In genomic region chr7:45102940-45103585, GRCm38 (mm10) we compare ENCODE assay signal across 9 mouse cellular contexts. TPM values are rescaled to one million over a fixed set of nuclear protein-coding genes. Genes with fewer than 3 reads are reported as not detected.
DNase-seq lines count a peak whose midpoint lies in the region; ATAC-seq and TF ChIP-seq lines count a peak whose summit lies in the region.
"Had no signal": no experiment of that assay in that cellular context is flagged by ENCODE, and none has a peak within 500 bp of the region (broad histone marks: within the 10 kb centered on the region; RNA-seq: fewer than 3 reads in every experiment).

No protein-coding gene starts in this region.

- H3K4me2 ChIP-seq in embryonic facial prominence, embryonic 15.5 days (replicated peaks) = peak overlapping the region; percentile 64

- ATAC-seq in embryonic facial prominence, embryonic 15.5 days (ENCODE audit: insufficient number of reproducible peaks, low FRiP score, low TSS enrichment, low read depth) = no peak

- H3K4me3 ChIP-seq in heart, adult 2 months = peak overlapping the region; percentile 54
- peak overlapping the region; percentile 45 for H3K4me3 ChIP-seq in embryonic facial prominence, embryonic 15.5 days (replicated peaks)

- peak overlapping the region; percentile 78 for H3K9ac ChIP-seq in heart, adult 2 months (ENCODE audit: low read depth, low read length)
- H3K9ac ChIP-seq in embryonic facial prominence, embryonic 15.5 days = peak overlapping the region; percentile 60

- H3K27ac ChIP-seq in heart, adult 2 months = peak overlapping the region; percentile 95
- peak overlapping the region; percentile 96 for H3K27ac ChIP-seq in embryonic facial prominence, embryonic 15.5 days (replicated peaks)

- WGBS in heart, adult 2 months = 31% methylated on average over 9 of the region's 9 CpGs
- WGBS in embryonic facial prominence, embryonic 15.5 days = 41% methylated on average over 9 of the region's 9 CpGs

- intact Hi-C loops in heart, adult 2 months (cut with DNase I) = loop anchor here (2.0 kb wide), 2 partner anchors 18 to 20 kb away; no protein-coding TSS in a partner anchor

- no peaks in the 10 kb centered on the region for H3K27me3 ChIP-seq in heart, adult 2 months (ENCODE audit: control insufficient read depth, insufficient read depth, low read length)
- H3K27me3 ChIP-seq in embryonic facial prominence, embryonic 15.5 days = no peaks in the 10 kb centered on the region

- 0 out of 2 replicates have a peak, but pooled peaks have one; percentile 3 for TF ChIP-seq CTCF in heart, adult 2 months (IDR thresholded peaks at IDR 0.05)

- H3K79me2 ChIP-seq in heart, adult 2 months (replicated peaks; ENCODE audit: control insufficient read depth, insufficient read depth, low read length) = peaks cover 2% of the 10 kb centered on the region

- 0 out of 2 replicates have a peak, but pooled peaks cover 4% of the 10 kb centered on the region for H3K36me3 ChIP-seq in heart, adult 2 months (ENCODE audit: control insufficient read depth, insufficient read depth, low read length)
- H3K36me3 ChIP-seq in embryonic facial prominence, embryonic 15.5 days = peaks cover 6% of the 10 kb centered on the region; the same call in 1 of the 2 replicates
- H3K36me3 ChIP-seq: G1E had no signal

- H3K9me3 ChIP-seq in embryonic facial prominence, embryonic 15.5 days (replicated peaks) = no peaks in the 10 kb centered on the region
- H3K9me3 ChIP-seq: G1E had no signal

- peaks cover 16% of the 10 kb centered on the region for H3K4me1 ChIP-seq in heart, adult 2 months (ENCODE audit: control insufficient read depth, insufficient read depth, low read length)
- peaks cover 26% of the 10 kb centered on the region for H3K4me1 ChIP-seq in embryonic facial prominence, embryonic 15.5 days

- TF ChIP-seq EP300 in heart, adult 2 months (IDR thresholded peaks at IDR 0.05; ENCODE audit: insufficient read depth, low read depth, low read length) = 0 out of 2 replicates have a peak, but pooled peaks have one; percentile 2

- peak; percentile 57 to 64 for DNase-seq in heart, adult 2 months
- no peak for DNase-seq in heart, postnatal 4 days
- peak; percentile 74 for DNase-seq in kidney, adult 9 months
- peak; percentile 50 for DNase-seq in lung, postnatal 36 days
- DNase-seq in spleen, postnatal 14 days (ENCODE audit: low spot score in 2 of 2) = no peak
- no peak for DNase-seq in urinary bladder, adult 18-20 months (ENCODE audit: low spot score in 2 of 2)
- DNase-seq in cerebellum, adult 8-10 months = no peak

- TF ChIP-seq POLR2A in heart, adult 2 months (IDR thresholded peaks at IDR 0.05; ENCODE audit: insufficient read depth, low read depth, low read length) = peak; percentile 38; the same call in 1 of the 2 replicates

RNA-seq across cellular contexts. Expression of gene Fcgrt, which starts 0.6 kb away (rescaled TPM):
- 10 to 100 TPM; 60.3 to 67.5 TPM for total RNA-seq in heart, adult 2 months (2021)
- polyA plus RNA-seq in heart, adult 2 months (2012; rRNA removed) = 82.8 and 100 TPM in 2 replicates
- total RNA-seq in heart, postnatal 4 days (2021) = 10 to 100 TPM; 35.3 to 41.1 TPM
- 126 and 135 TPM in 2 replicates for polyA plus RNA-seq in embryonic facial prominence, embryonic 15.5 days (2015; fragmentation: Nextera tagmentation; extraction: Ambion mirVana)
- total RNA-seq: G1E had no signal
- polyA plus RNA-seq: G1E had no signal

RNA-seq across cellular contexts. Expression of gene Rcn3, which starts 11.0 kb away (rescaled TPM):
- total RNA-seq in heart, adult 2 months (2021) = 10 to 100 TPM; 24.6 to 27.9 TPM
- 52.2 and 64.5 TPM in 2 replicates for polyA plus RNA-seq in heart, adult 2 months (2012; rRNA removed)
- total RNA-seq in heart, postnatal 4 days (2021) = 10 to 100 TPM; 88.0 to 90.9 TPM
- polyA plus RNA-seq in embryonic facial prominence, embryonic 15.5 days (2015; fragmentation: Nextera tagmentation; extraction: Ambion mirVana) = 520 and 531 TPM in 2 replicates
- total RNA-seq: G1E had no signal

RNA-seq across cellular contexts. Expression of gene Rps11, which starts 21.2 kb away (rescaled TPM):
- 100 to 1,000 TPM; 534 to 613 TPM for total RNA-seq in heart, adult 2 months (2021)
- polyA plus RNA-seq in heart, adult 2 months (2012; rRNA removed) = 186 and 258 TPM in 2 replicates
- 100 to 1,000 TPM; 846 to 864 TPM for total RNA-seq in heart, postnatal 4 days (2021)
- 1,509 and 1,523 TPM in 2 replicates for polyA plus RNA-seq in embryonic facial prominence, embryonic 15.5 days (2015; fragmentation: Nextera tagmentation; extraction: Ambion mirVana)

RNA-seq across cellular contexts. Expression of gene Rpl13a, which starts 25.5 kb away (rescaled TPM):
- total RNA-seq in heart, adult 2 months (2021) = 100 to 1,000 TPM; 561 to 659 TPM
- polyA plus RNA-seq in heart, adult 2 months (2012; rRNA removed) = 915 and 1,061 TPM in 2 replicates
- 1,000 to 10,000 TPM; 1,039 to 1,207 TPM for total RNA-seq in heart, postnatal 4 days (2021)
- polyA plus RNA-seq in embryonic facial prominence, embryonic 15.5 days (2015; fragmentation: Nextera tagmentation; extraction: Ambion mirVana) = 1,369 and 1,440 TPM in 2 replicates

RNA-seq across cellular contexts. Expression of gene Gm45713, which starts 33.0 kb away (rescaled TPM):
- total RNA-seq in heart, adult 2 months (2021) = under 1 TPM in 1 of 2 experiments, not detected in 1; 0.80 TPM
- polyA plus RNA-seq in heart, adult 2 months (2012; rRNA removed) = 4.5 and 4.6 TPM in 2 replicates
- total RNA-seq in heart, postnatal 4 days (2021) = not detected
- 0.12 and 0.37 TPM in 2 replicates for polyA plus RNA-seq in embryonic facial prominence, embryonic 15.5 days (2015; fragmentation: Nextera tagmentation; extraction: Ambion mirVana)

Comparison
In these comparisons a context has a peak if more than half of its experiments do, and no peak if none do; other contexts are left out.
1. DNase-seq: peak in heart, adult 2 months (2 of 2), kidney, adult 9 months (single experiment) and lung, postnatal 36 days (single experiment); none in heart, postnatal 4 days (single experiment), spleen, postnatal 14 days (0 of 2), urinary bladder, adult 18-20 months (0 of 2) and cerebellum, adult 8-10 months (single experiment).